Mouse (Mus musculus): ENCODE results near the gene Slc30a5. TPM values are rescaled to one million over a fixed set of nuclear protein-coding genes. Genes with fewer than 3 reads are reported as not detected.
A peak's percentile ranks its signal among the peaks of the same experiment; 100 is the strongest.

Slc30a5 gene
- polyA plus RNA-seq, 1 experiment from 2014 or later, result 30.2 TPM

DNA sequence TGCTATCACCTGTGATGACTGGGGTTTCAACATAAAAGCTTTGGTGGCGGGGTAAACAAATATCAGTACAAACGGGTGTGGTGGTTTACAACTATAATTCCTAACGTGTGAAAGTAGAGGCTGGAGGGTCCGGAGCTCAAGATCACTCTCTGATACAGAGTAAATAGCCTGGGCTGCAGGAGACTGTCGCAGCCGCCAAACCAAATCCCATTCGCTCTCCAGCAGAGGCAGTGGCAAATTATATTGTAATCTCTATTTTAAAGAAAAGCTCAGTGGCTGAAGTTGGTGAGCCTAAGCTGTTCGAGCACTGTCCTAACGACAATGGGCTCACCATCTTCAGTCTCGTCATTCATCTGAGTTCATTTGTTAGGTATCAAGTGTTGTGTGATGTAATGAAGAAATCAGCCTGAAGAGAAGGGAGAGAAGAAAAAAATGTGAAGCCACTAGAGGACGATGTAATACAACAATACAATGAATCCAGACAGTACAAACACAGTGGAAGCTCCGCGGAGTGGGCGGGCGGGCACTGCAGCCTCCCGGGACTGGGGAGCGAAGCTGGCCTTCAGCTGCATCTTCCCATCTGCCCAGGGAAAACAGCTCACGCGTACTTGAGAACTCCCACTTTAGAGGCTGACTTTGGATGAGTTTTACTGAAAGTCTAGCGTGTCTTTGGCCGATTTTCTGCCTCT, 13.8 kb upstream of the Slc30a5 start:
- 33% methylated on average over 21 of the region's 21 CpGs for WGBS
- H3K4me2 ChIP-seq (ENCODE audit: low read length), result peak overlapping the region; percentile 50
- peak; percentile 86 for ATAC-seq
- H3K4me1 ChIP-seq (ENCODE audit: control insufficient read depth, insufficient read depth, low read length), result no peaks in the 10 kb centered on the region
- H3K27ac ChIP-seq (ENCODE audit: low read length), result no peak overlapping the region
- H3K27me3 ChIP-seq (ENCODE audit: control insufficient read depth, insufficient read depth, low read depth, low read length), result no peaks in the 10 kb centered on the region
- peak overlapping the region; percentile 21; the same call in 1 of the 2 replicates for H3K4me3 ChIP-seq (ENCODE audit: low read depth, low read length)
- H3K9me3 ChIP-seq (replicated peaks; ENCODE audit: control insufficient read depth, low read length, poor library complexity, severe bottlenecking), result no peaks in the 10 kb centered on the region
- no peak overlapping the region for H3K9ac ChIP-seq (ENCODE audit: low read depth, low read length)
- H3K36me3 ChIP-seq (ENCODE audit: control insufficient read depth, insufficient read depth, low read length), result no peaks in the 10 kb centered on the region

DNA sequence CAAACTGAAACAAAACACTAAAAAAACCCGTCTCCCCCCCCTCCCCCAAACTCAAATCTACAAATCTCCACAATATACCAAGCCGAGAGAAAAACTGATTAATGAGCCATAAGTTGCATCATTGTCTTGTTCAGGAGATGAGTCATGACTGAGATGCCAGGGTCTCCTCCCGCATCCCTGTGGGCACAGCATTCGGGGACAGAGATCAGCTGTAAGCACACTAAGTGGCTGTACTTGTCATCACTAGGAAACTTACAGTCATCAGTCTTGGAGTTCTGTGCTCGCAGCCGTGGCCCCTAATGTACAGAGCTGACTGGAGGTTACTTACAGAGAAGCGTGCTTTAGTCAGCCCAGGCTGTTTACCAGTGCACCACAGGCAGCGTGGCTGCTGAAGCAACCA, 13.0 kb upstream of the Slc30a5 start:
- no peak overlapping the region for H3K27ac ChIP-seq (ENCODE audit: low read length)
- H3K4me1 ChIP-seq (ENCODE audit: control insufficient read depth, insufficient read depth, low read length), result no peaks in the 10 kb centered on the region
- no peaks in the 10 kb centered on the region for H3K9me3 ChIP-seq (replicated peaks; ENCODE audit: control insufficient read depth, low read length, poor library complexity, severe bottlenecking)
- H3K36me3 ChIP-seq (ENCODE audit: control insufficient read depth, insufficient read depth, low read length), result no peaks in the 10 kb centered on the region
- no peak overlapping the region for H3K9ac ChIP-seq (ENCODE audit: low read depth, low read length)
- 92% methylated on average over 8 of the region's 8 CpGs for WGBS
- H3K4me3 ChIP-seq (ENCODE audit: low read depth, low read length), result no peak overlapping the region
- H3K27me3 ChIP-seq (ENCODE audit: control insufficient read depth, insufficient read depth, low read depth, low read length), result no peaks in the 10 kb centered on the region
- no peak overlapping the region for H3K4me2 ChIP-seq (ENCODE audit: low read length)
- no peak for ATAC-seq

DNA sequence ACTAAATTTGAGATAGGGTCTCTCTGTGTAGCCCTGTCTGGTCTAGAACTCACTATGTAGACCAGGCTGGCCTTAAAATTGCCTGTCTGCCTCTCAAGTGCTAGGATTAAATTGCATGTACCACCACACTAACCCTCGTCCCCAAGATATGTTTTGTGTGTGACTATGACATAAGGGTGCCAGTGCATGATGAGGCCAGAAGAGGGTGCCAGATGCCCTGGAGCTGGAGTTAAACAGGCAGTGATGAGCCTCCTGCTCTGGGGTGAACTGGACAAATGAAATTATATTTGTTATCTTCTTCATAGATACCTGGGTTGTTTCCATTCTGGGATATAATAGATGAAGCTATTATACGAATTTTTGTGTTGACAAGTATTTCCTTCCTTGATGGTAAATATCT, 10.7 kb upstream of the Slc30a5 start:
- no peaks in the 10 kb centered on the region for H3K4me1 ChIP-seq (ENCODE audit: control insufficient read depth, insufficient read depth, low read length)
- H3K27me3 ChIP-seq (ENCODE audit: control insufficient read depth, insufficient read depth, low read depth, low read length), result no peaks in the 10 kb centered on the region
- 79% methylated on average over 2 of the region's 2 CpGs for WGBS
- no peak overlapping the region for H3K27ac ChIP-seq (ENCODE audit: low read length)
- no peak overlapping the region for H3K4me3 ChIP-seq (ENCODE audit: low read depth, low read length)
- no peaks in the 10 kb centered on the region for H3K36me3 ChIP-seq (ENCODE audit: control insufficient read depth, insufficient read depth, low read length)
- no peak for ATAC-seq
- no peak overlapping the region for H3K4me2 ChIP-seq (ENCODE audit: low read length)
- H3K9ac ChIP-seq (ENCODE audit: low read depth, low read length), result no peak overlapping the region
- H3K9me3 ChIP-seq (replicated peaks; ENCODE audit: control insufficient read depth, low read length, poor library complexity, severe bottlenecking), result no peaks in the 10 kb centered on the region

DNA sequence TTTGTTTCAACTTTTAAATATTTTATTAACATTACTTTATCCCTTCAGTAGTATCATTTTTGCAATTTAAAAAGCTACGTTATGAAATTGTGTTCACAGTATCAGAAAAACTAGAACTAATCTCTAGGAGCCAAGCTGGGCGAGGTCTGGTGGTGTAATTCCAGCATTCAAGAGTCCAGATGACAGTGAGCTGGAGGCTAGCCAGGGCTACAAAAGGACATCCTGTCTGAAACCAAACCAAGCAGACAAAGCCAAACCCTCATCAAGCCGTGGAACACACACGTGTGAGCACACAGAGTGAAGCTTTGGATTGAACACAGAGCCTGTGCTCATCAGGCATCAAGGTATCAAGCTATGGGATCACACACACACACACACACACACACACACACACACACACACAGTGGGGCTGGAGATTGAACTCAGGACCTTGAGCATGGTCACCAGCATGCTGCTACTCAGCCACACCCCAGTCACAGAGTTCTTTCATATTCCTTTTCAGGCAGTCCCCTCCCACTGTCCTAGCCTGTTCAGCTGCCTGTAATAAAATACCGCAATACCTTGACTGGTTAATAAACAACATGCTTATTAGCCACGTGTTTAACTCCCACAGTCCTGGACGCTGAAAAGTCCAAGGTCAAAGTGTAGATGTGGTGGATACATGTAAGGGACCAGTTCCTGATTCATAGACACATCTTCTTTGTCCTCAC, 9.9 kb upstream of the Slc30a5 start:
- no peaks in the 10 kb centered on the region for H3K4me1 ChIP-seq (ENCODE audit: control insufficient read depth, insufficient read depth, low read length)
- H3K9ac ChIP-seq (ENCODE audit: low read depth, low read length), result no peak overlapping the region
- 80% methylated on average over 7 of the region's 7 CpGs for WGBS
- no peaks in the 10 kb centered on the region for H3K36me3 ChIP-seq (ENCODE audit: control insufficient read depth, insufficient read depth, low read length)
- H3K27me3 ChIP-seq (ENCODE audit: control insufficient read depth, insufficient read depth, low read depth, low read length), result no peaks in the 10 kb centered on the region
- no peak overlapping the region for H3K27ac ChIP-seq (ENCODE audit: low read length)
- H3K4me3 ChIP-seq (ENCODE audit: low read depth, low read length), result no peak overlapping the region
- H3K9me3 ChIP-seq (replicated peaks; ENCODE audit: control insufficient read depth, low read length, poor library complexity, severe bottlenecking), result no peaks in the 10 kb centered on the region
- no peak for ATAC-seq
- H3K4me2 ChIP-seq (ENCODE audit: low read length), result no peak overlapping the region

DNA sequence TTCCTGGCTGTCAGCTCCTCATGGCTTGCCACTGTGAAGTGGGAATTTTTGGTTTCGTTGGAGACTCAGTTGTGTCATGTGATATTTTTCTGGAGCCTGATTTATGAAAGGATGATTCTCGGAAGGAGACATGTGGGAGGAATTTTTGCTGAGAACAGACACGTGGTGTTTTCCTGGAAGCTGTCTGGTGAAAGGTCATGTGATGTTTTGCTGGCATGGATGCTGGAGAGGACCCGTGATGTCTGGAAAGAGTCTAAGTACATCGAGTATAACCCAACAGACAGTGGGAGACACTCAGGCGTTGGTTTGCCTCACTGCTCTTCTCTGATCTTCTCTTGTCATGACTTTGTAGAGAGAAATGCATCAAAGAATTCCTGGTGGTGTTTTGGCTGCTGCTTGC, 8.5 kb upstream of the Slc30a5 start:
- no peak overlapping the region for H3K4me3 ChIP-seq (ENCODE audit: low read depth, low read length)
- WGBS, result 83% methylated on average over 6 of the region's 6 CpGs
- no peak for ATAC-seq
- H3K4me1 ChIP-seq (ENCODE audit: control insufficient read depth, insufficient read depth, low read length), result no peaks in the 10 kb centered on the region
- H3K27ac ChIP-seq (ENCODE audit: low read length), result no peak overlapping the region
- H3K36me3 ChIP-seq (ENCODE audit: control insufficient read depth, insufficient read depth, low read length), result no peaks in the 10 kb centered on the region
- H3K9ac ChIP-seq (ENCODE audit: low read depth, low read length), result no peak overlapping the region
- no peak overlapping the region for H3K4me2 ChIP-seq (ENCODE audit: low read length)
- no peaks in the 10 kb centered on the region for H3K9me3 ChIP-seq (replicated peaks; ENCODE audit: control insufficient read depth, low read length, poor library complexity, severe bottlenecking)
- H3K27me3 ChIP-seq (ENCODE audit: control insufficient read depth, insufficient read depth, low read depth, low read length), result 0 out of 2 replicates have a peak, but pooled peaks cover 3% of the 10 kb centered on the region

DNA sequence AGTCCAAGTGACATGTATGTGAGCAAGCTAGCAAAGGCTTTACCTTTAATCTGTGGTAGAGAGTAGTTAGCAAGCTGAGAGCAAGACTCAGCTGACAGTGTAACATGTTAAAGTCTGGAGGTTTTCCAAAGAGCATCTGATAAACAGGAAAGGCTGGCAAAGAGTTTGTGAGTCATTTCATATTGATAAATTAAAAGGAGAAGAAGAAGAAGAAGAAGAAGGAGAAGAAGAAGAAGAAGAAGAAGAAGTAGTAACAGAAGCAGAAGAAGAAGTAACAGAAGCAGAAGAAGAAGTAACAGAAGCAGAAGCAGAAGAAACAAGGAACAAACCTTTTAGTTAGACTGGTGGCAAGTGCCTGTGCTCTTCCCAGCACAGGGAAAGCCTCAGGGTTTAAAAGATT, 1.6 kb upstream of the Slc30a5 start:
- Histone ChIP-seq H3K27me3 (ENCODE audit: control insufficient read depth, insufficient read depth, low read depth, low read length) (0 out of 2 replicates have a peak, but pooled peaks cover 3% of the 10 kb centered on the region), H3K9me3 (replicated peaks; ENCODE audit: control insufficient read depth, low read length, poor library complexity, severe bottlenecking) (no peaks in the 10 kb centered on the region), H3K27ac (ENCODE audit: low read length) (no peak overlapping the region), H3K4me1 (ENCODE audit: control insufficient read depth, insufficient read depth, low read length) (peaks cover 18% of the 10 kb centered on the region), H3K4me3 (ENCODE audit: low read depth, low read length) (no peak overlapping the region), H3K9ac (ENCODE audit: low read depth, low read length) (no peak overlapping the region), H3K36me3 (ENCODE audit: control insufficient read depth, insufficient read depth, low read length) (no peaks in the 10 kb centered on the region), H3K4me2 (ENCODE audit: low read length) (no peak overlapping the region)
- no peak for ATAC-seq

DNA sequence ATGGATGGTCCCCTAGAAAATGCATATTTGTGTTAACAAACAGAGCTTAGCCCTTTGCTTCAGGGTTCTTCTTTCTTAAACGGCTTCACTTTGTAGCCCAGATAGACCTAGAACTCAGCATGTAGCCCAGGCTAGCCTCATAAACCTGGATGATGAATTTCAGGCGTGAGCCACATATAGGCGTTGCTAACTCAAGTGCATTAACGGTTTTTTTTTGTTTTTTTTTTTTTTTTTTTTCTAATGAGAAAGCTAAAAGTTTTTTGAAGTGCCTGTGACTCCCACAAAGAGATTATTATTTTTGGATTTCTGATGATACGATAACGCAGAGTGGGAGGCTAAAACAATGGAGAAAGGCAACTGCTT, 394 bp upstream of the Slc30a5 start:
- 55% methylated on average over 6 of the region's 6 CpGs for WGBS

DNA sequence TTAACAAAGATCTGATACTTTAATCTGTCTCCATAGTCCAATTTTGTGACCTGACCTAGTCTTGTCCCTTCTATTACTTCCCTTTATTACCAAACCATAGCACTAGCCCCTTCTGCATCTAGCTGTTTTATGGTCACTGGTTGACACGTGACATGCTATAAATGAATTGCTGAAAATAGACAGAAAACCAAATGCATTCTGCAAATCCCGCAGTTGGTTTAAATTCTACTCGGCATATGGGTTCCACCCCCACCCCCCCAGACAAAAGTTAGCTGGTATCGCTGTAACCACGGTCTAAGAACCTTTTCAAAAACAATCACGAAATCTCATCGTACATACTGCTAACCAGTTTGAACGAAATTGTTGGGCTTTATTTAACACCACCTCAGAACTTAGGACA, 1.0 kb downstream of the Slc30a5 start:
- H3K9ac ChIP-seq (ENCODE audit: low read depth, low read length), result peak overlapping the region; percentile 89
- WGBS, result 4% methylated on average over 8 of the region's 8 CpGs
- peaks cover 20% of the 10 kb centered on the region for H3K4me1 ChIP-seq (ENCODE audit: control insufficient read depth, insufficient read depth, low read length)
- no peaks in the 10 kb centered on the region for H3K36me3 ChIP-seq (ENCODE audit: control insufficient read depth, insufficient read depth, low read length)
- H3K9me3 ChIP-seq (replicated peaks; ENCODE audit: control insufficient read depth, low read length, poor library complexity, severe bottlenecking), result no peaks in the 10 kb centered on the region
- H3K27me3 ChIP-seq (ENCODE audit: control insufficient read depth, insufficient read depth, low read depth, low read length), result no peaks in the 10 kb centered on the region
- peak overlapping the region; percentile 93; the same call in 1 of the 2 replicates for H3K27ac ChIP-seq (ENCODE audit: low read length)
- peak overlapping the region; percentile 95 for H3K4me3 ChIP-seq (ENCODE audit: low read depth, low read length)
- peak overlapping the region; percentile 90 for H3K4me2 ChIP-seq (ENCODE audit: low read length)
- no peak for ATAC-seq

More for the DNA sequence above, 394 bp upstream of the Slc30a5 start:
- Histone ChIP-seq H3K27me3 (ENCODE audit: control insufficient read depth, insufficient read depth, low read depth, low read length) (0 out of 2 replicates have a peak, but pooled peaks cover 3% of the 10 kb centered on the region), H3K4me1 (ENCODE audit: control insufficient read depth, insufficient read depth, low read length) (peaks cover 20% of the 10 kb centered on the region), H3K27ac (ENCODE audit: low read length) (peak overlapping the region; percentile 93), H3K36me3 (ENCODE audit: control insufficient read depth, insufficient read depth, low read length) (no peaks in the 10 kb centered on the region), H3K9me3 (replicated peaks; ENCODE audit: control insufficient read depth, low read length, poor library complexity, severe bottlenecking) (no peaks in the 10 kb centered on the region), H3K4me2 (ENCODE audit: low read length) (peak overlapping the region; percentile 48), H3K4me3 (ENCODE audit: low read depth, low read length) (peak overlapping the region; percentile 95), H3K9ac (ENCODE audit: low read depth, low read length) (peak overlapping the region; percentile 41; the same call in 1 of the 2 replicates)
- ATAC-seq, result no peak

DNA sequence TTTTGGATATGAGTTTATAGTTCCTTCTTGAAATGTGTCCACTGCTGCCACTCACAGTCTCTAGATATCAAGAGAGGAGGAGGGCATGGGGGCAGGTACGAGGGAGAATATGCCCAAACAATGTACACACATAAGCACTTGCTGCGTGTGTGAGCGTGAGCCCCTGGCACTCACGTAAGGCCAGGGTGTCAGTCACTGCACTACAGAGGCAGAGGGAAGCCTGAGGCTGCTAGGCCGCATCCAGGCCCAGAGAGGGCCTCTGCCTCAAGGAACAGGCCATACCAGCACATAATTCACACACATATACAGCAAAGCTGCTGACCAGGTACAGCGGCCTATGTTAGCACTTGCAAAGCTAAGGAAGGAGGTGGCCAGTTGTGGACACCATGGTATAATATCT, 2.1 kb downstream of the Slc30a5 start:
- H3K9me3 ChIP-seq (replicated peaks; ENCODE audit: control insufficient read depth, low read length, poor library complexity, severe bottlenecking), result no peaks in the 10 kb centered on the region
- no peak for ATAC-seq
- no peak overlapping the region for H3K9ac ChIP-seq (ENCODE audit: low read depth, low read length)
- H3K27ac ChIP-seq (ENCODE audit: low read length), result no peak overlapping the region
- no peaks in the 10 kb centered on the region for H3K27me3 ChIP-seq (ENCODE audit: control insufficient read depth, insufficient read depth, low read depth, low read length)
- peaks cover 4% of the 10 kb centered on the region; the same call in 1 of the 2 replicates for H3K36me3 ChIP-seq (ENCODE audit: control insufficient read depth, insufficient read depth, low read length)
- H3K4me2 ChIP-seq (ENCODE audit: low read length), result no peak overlapping the region
- WGBS, result 85% methylated on average over 6 of the region's 6 CpGs
- no peak overlapping the region for H3K4me3 ChIP-seq (ENCODE audit: low read depth, low read length)
- H3K4me1 ChIP-seq (ENCODE audit: control insufficient read depth, insufficient read depth, low read length), result peaks cover 20% of the 10 kb centered on the region

Data from midbrain, embryonic 16.5 days (tissue).